Mouse (Mus musculus): ENCODE data around the gene Axin2. TPM values are rescaled to one million over a fixed set of nuclear protein-coding genes. Genes with fewer than 3 reads are reported as not detected.

The Axin2 gene
- total and polyA plus RNA-seq, 2 experiments: 3.2 to 5.8 TPM

GRCm38 (mm10) chr11:108881662-108882061 is 38.5 kb upstream of the Axin2 start:
- H3K27me3 ChIP-seq (ENCODE audit: control insufficient read depth, insufficient read depth, low read length): no peaks in the 10 kb centered on the region
- H3K36me3 ChIP-seq (ENCODE audit: control insufficient read depth, insufficient read depth, low read length): no peaks in the 10 kb centered on the region
- H3K4me1 ChIP-seq (ENCODE audit: control insufficient read depth, insufficient read depth, low read length): no peaks in the 10 kb centered on the region
- TF ChIP-seq CTCF (IDR thresholded peaks at IDR 0.05; ENCODE audit: low read depth, low read length) (no peak), POLR2A (IDR thresholded peaks at IDR 0.05; ENCODE audit: extremely low read depth, insufficient read depth, low read length) (no peak)
- 95% methylated on average over 5 of the region's 5 CpGs for WGBS
- H3K79me2 ChIP-seq (ENCODE audit: control insufficient read depth, insufficient read depth, low read length): no peaks in the 10 kb centered on the region
- DNase-seq (ENCODE audit: extremely low read depth, low read depth, low spot score): no peak
- H3K9ac ChIP-seq (ENCODE audit: low read depth, low read length): no peak overlapping the region
- no peak overlapping the region for H3K4me3 ChIP-seq (ENCODE audit: insufficient read depth, low read depth, low read length)
- H3K27ac ChIP-seq (replicated peaks; ENCODE audit: insufficient read depth, low read depth, low read length): no peak overlapping the region

GRCm38 (mm10) chr11:108885276-108885896 is 34.8 kb upstream of the Axin2 start:
- 86% methylated on average over 19 of the region's 19 CpGs for WGBS
- no peak for DNase-seq (ENCODE audit: extremely low read depth, low read depth, low spot score)
- no peaks in the 10 kb centered on the region for H3K79me2 ChIP-seq (ENCODE audit: control insufficient read depth, insufficient read depth, low read length)
- H3K9ac ChIP-seq (ENCODE audit: low read depth, low read length): no peak overlapping the region
- no peaks in the 10 kb centered on the region for H3K4me1 ChIP-seq (ENCODE audit: control insufficient read depth, insufficient read depth, low read length)
- no peaks in the 10 kb centered on the region for H3K27me3 ChIP-seq (ENCODE audit: control insufficient read depth, insufficient read depth, low read length)
- TF ChIP-seq CTCF (IDR thresholded peaks at IDR 0.05; ENCODE audit: low read depth, low read length) (no peak), POLR2A (IDR thresholded peaks at IDR 0.05; ENCODE audit: extremely low read depth, insufficient read depth, low read length) (no peak)
- no peaks in the 10 kb centered on the region for H3K36me3 ChIP-seq (ENCODE audit: control insufficient read depth, insufficient read depth, low read length)
- no peak overlapping the region for H3K27ac ChIP-seq (replicated peaks; ENCODE audit: insufficient read depth, low read depth, low read length)
- H3K4me3 ChIP-seq (ENCODE audit: insufficient read depth, low read depth, low read length): no peak overlapping the region

GRCm38 (mm10) chr11:108886060-108886459 is 34.1 kb upstream of the Axin2 start:
- Histone ChIP-seq H3K36me3 (ENCODE audit: control insufficient read depth, insufficient read depth, low read length) (no peaks in the 10 kb centered on the region), H3K27me3 (ENCODE audit: control insufficient read depth, insufficient read depth, low read length) (no peaks in the 10 kb centered on the region), H3K79me2 (ENCODE audit: control insufficient read depth, insufficient read depth, low read length) (no peaks in the 10 kb centered on the region), H3K27ac (replicated peaks; ENCODE audit: insufficient read depth, low read depth, low read length) (no peak overlapping the region), H3K4me1 (ENCODE audit: control insufficient read depth, insufficient read depth, low read length) (no peaks in the 10 kb centered on the region), H3K4me3 (ENCODE audit: insufficient read depth, low read depth, low read length) (no peak overlapping the region), H3K9ac (ENCODE audit: low read depth, low read length) (no peak overlapping the region)
- no peak for DNase-seq (ENCODE audit: extremely low read depth, low read depth, low spot score)
- TF ChIP-seq CTCF (IDR thresholded peaks at IDR 0.05; ENCODE audit: low read depth, low read length) (no peak), POLR2A (IDR thresholded peaks at IDR 0.05; ENCODE audit: extremely low read depth, insufficient read depth, low read length) (no peak)
- 85% methylated on average over 8 of the region's 8 CpGs for WGBS

GRCm38 (mm10) chr11:108889121-108889520 is 31.0 kb upstream of the Axin2 start:
- H3K4me3 ChIP-seq (ENCODE audit: insufficient read depth, low read depth, low read length): no peak overlapping the region
- WGBS: 74% methylated on average over 11 of the region's 11 CpGs
- no peak for DNase-seq (ENCODE audit: extremely low read depth, low read depth, low spot score)
- no peaks in the 10 kb centered on the region for H3K27me3 ChIP-seq (ENCODE audit: control insufficient read depth, insufficient read depth, low read length)
- H3K9ac ChIP-seq (ENCODE audit: low read depth, low read length): no peak overlapping the region
- H3K4me1 ChIP-seq (ENCODE audit: control insufficient read depth, insufficient read depth, low read length): no peaks in the 10 kb centered on the region; the same call in 1 of the 2 replicates
- TF ChIP-seq POLR2A (IDR thresholded peaks at IDR 0.05; ENCODE audit: extremely low read depth, insufficient read depth, low read length) (no peak), CTCF (IDR thresholded peaks at IDR 0.05; ENCODE audit: low read depth, low read length) (peak; percentile 61)
- H3K27ac ChIP-seq (replicated peaks; ENCODE audit: insufficient read depth, low read depth, low read length): no peak overlapping the region
- no peaks in the 10 kb centered on the region for H3K36me3 ChIP-seq (ENCODE audit: control insufficient read depth, insufficient read depth, low read length)
- H3K79me2 ChIP-seq (ENCODE audit: control insufficient read depth, insufficient read depth, low read length): no peaks in the 10 kb centered on the region

- no peak for DNase-seq (ENCODE audit: extremely low read depth, low read depth, low spot score)
- Histone ChIP-seq H3K27me3 (ENCODE audit: control insufficient read depth, insufficient read depth, low read length) (no peaks in the 10 kb centered on the region), H3K36me3 (ENCODE audit: control insufficient read depth, insufficient read depth, low read length) (no peaks in the 10 kb centered on the region), H3K4me3 (ENCODE audit: insufficient read depth, low read depth, low read length) (no peak overlapping the region), H3K79me2 (ENCODE audit: control insufficient read depth, insufficient read depth, low read length) (no peaks in the 10 kb centered on the region), H3K27ac (replicated peaks; ENCODE audit: insufficient read depth, low read depth, low read length) (no peak overlapping the region), H3K9ac (ENCODE audit: low read depth, low read length) (no peak overlapping the region), H3K4me1 (ENCODE audit: control insufficient read depth, insufficient read depth, low read length) (no peaks in the 10 kb centered on the region; the same call in 1 of the 2 replicates)
- 49% methylated on average over 16 of the region's 16 CpGs for WGBS
- TF ChIP-seq CTCF (IDR thresholded peaks at IDR 0.05; ENCODE audit: low read depth, low read length) (no peak), POLR2A (IDR thresholded peaks at IDR 0.05; ENCODE audit: extremely low read depth, insufficient read depth, low read length) (no peak)
Observed at GRCm38 (mm10) chr11:108890544-108890943, 29.6 kb upstream of the Axin2 start.

- no peak overlapping the region for H3K9ac ChIP-seq (ENCODE audit: low read depth, low read length)
- no peaks in the 10 kb centered on the region for H3K79me2 ChIP-seq (ENCODE audit: control insufficient read depth, insufficient read depth, low read length)
- H3K4me3 ChIP-seq (ENCODE audit: insufficient read depth, low read depth, low read length): peak overlapping the region; percentile 4
- WGBS: 10% methylated on average over 17 of the region's 17 CpGs
- H3K4me1 ChIP-seq (ENCODE audit: control insufficient read depth, insufficient read depth, low read length): no peaks in the 10 kb centered on the region; the same call in 1 of the 2 replicates
- TF ChIP-seq CTCF (IDR thresholded peaks at IDR 0.05; ENCODE audit: low read depth, low read length) (no peak), POLR2A (IDR thresholded peaks at IDR 0.05; ENCODE audit: extremely low read depth, insufficient read depth, low read length) (no peak)
- DNase-seq (ENCODE audit: extremely low read depth, low read depth, low spot score): no peak
- H3K27me3 ChIP-seq (ENCODE audit: control insufficient read depth, insufficient read depth, low read length): no peaks in the 10 kb centered on the region
- H3K27ac ChIP-seq (replicated peaks; ENCODE audit: insufficient read depth, low read depth, low read length): no peak overlapping the region
- H3K36me3 ChIP-seq (ENCODE audit: control insufficient read depth, insufficient read depth, low read length): no peaks in the 10 kb centered on the region
Observed at GRCm38 (mm10) chr11:108891111-108891870, 28.9 kb upstream of the Axin2 start.
